Mouse (Mus musculus) forebrain, embryonic 11.5 days (tissue): ENCODE measurements around the gene Btnl4. TPM values are rescaled to one million over a fixed set of nuclear protein-coding genes. Genes with fewer than 3 reads are reported as not detected.
"Not testable (repeated sequence)": the region's sequence is repeated elsewhere in the genome, so short reads cannot be mapped to it uniquely, and the experiment has no call there.

ENCODE experiments used
- ATAC-seq: fragments of 200-750 bp; cut with Nextera tagmentation; replicated peaks from 2 replicates; pipeline ENCODE4 v1.8.0; 2017; ENCODE audit warnings: moderate TSS enrichment; ENCODE audit not compliant: low FRiP score
- DNase-seq: peaks from one replicate; pipeline ENCODE4 v3.0.0-alpha.2; 2017; ENCODE audit warnings: low spot score
- H3K27ac ChIP-seq: fragments of 300-500 bp; sonication (generic); 2 replicates; pipeline ENCODE4 v1.5.1; 2014; ENCODE audit warnings: low read depth, low read length
- H3K27me3 ChIP-seq: fragments of 300-500 bp; sonication (generic); 2 replicates; pipeline ENCODE4 v1.6.1; 2014; ENCODE audit warnings: mild to moderate bottlenecking, low read length, mixed read lengths; ENCODE audit not compliant: control insufficient read depth, insufficient read depth
- H3K36me3 ChIP-seq: fragments of 300-500 bp; sonication (generic); 2 replicates; pipeline ENCODE4 v1.6.1; 2014; ENCODE audit warnings: mild to moderate bottlenecking, low read length, moderate library complexity, mixed read lengths; ENCODE audit not compliant: control insufficient read depth, insufficient read depth
- H3K4me1 ChIP-seq: fragments of 300-500 bp; sonication (generic); replicated peaks from 2 replicates; pipeline ENCODE4 v1.6.1; 2014; ENCODE audit warnings: low read length, mixed read lengths; ENCODE audit not compliant: control insufficient read depth, insufficient read depth
- H3K4me2 ChIP-seq: fragments of 300-500 bp; sonication (generic); 2 replicates; pipeline ENCODE4 v1.6.1; 2014; ENCODE audit warnings: low read depth, mild to moderate bottlenecking, low read length, moderate library complexity, mixed read lengths; ENCODE audit not compliant: severe bottlenecking
- H3K4me3 ChIP-seq: fragments of 300-500 bp; sonication (generic); 2 replicates; pipeline ENCODE4 v1.5.1; 2014; ENCODE audit warnings: low read depth, low read length
- H3K9ac ChIP-seq: fragments of 300-500 bp; sonication (generic); 2 replicates; pipeline ENCODE4 v1.6.1; 2014; ENCODE audit warnings: low read length
- H3K9me3 ChIP-seq: fragments of 300-500 bp; sonication (generic); 2 replicates; pipeline ENCODE4 v1.6.1; 2016; ENCODE audit warnings: low read length, mixed read lengths; ENCODE audit not compliant: control insufficient read depth
- WGBS: fragments of 180-500 bp; shearing (Covaris S2); extraction: QIAGEN DNeasy Blood & Tissue Kit; methylation state at CpG from one replicate; pipeline ENCODE4 v1.1.7; 2014; 5-methylcytosine and 5-hydroxymethylcytosine counted together
- polyA plus RNA-seq: library from polyadenylated mRNA; unstranded; fragments of >200 nt; fragmentation: Nextera tagmentation; extraction: Ambion mirVana; gene quantifications from 2 replicates; pipeline ENCODE4 v1.2.1, GENCODE M21; 2014

Btnl4 gene
- polyA plus RNA-seq, 1 experiment from 2014 or later = not detected

- H3K27me3 ChIP-seq = not testable (repeated sequence)
- WGBS = 88% methylated on average over 3 of the region's 3 CpGs
Observed at GRCm38 (mm10) chr17:34497319-34497718, 20.2 kb upstream of the Btnl4 start.

GRCm38 (mm10) chr17:34496539-34496938 lies 19.4 kb upstream of the Btnl4 start:
- Histone ChIP-seq H3K27me3 (no peaks in the 10 kb centered on the region), H3K27ac (no peak overlapping the region), H3K9me3 (no peaks in the 10 kb centered on the region), H3K9ac (no peak overlapping the region), H3K4me2 (no peak overlapping the region), H3K4me1 (no peaks in the 10 kb centered on the region), H3K36me3 (no peaks in the 10 kb centered on the region), H3K4me3 (no peak overlapping the region)
- DNase-seq (no peak), ATAC-seq (no peak)
- WGBS = 78% methylated on average over 1 of the region's 2 CpGs

More at GRCm38 (mm10) chr17:34497319-34497718, 20.2 kb upstream of the Btnl4 start:
- H3K9me3 ChIP-seq, H3K9ac ChIP-seq, H3K27ac ChIP-seq, H3K4me3 ChIP-seq, DNase-seq, H3K36me3 ChIP-seq, H3K4me2 ChIP-seq, H3K4me1 ChIP-seq, ATAC-seq: not testable (repeated sequence)

- H3K36me3 ChIP-seq, H3K4me2 ChIP-seq, DNase-seq, H3K27ac ChIP-seq, H3K4me1 ChIP-seq, H3K9ac ChIP-seq, H3K4me3 ChIP-seq, H3K9me3 ChIP-seq, H3K27me3 ChIP-seq, ATAC-seq: not testable (repeated sequence)
- 91% methylated on average over 2 of the region's 2 CpGs for WGBS
Observed at GRCm38 (mm10) chr17:34495156-34495555, 18.0 kb upstream of the Btnl4 start.

- ATAC-seq = no peak
Observed at GRCm38 (mm10) chr17:34492796-34493195, 15.7 kb upstream of the Btnl4 start.

GRCm38 (mm10) chr17:34476427-34476826 lies 691 bp downstream of the Btnl4 start:
- WGBS = 85% methylated on average over 1 of the region's 2 CpGs
- no peak overlapping the region for H3K4me3 ChIP-seq
- H3K36me3 ChIP-seq = no peaks in the 10 kb centered on the region
- no peak overlapping the region for H3K9ac ChIP-seq
- DNase-seq (no peak), ATAC-seq (no peak)
- no peak overlapping the region for H3K27ac ChIP-seq
- no peaks in the 10 kb centered on the region for H3K9me3 ChIP-seq
- H3K4me1 ChIP-seq = no peaks in the 10 kb centered on the region
- H3K27me3 ChIP-seq = no peaks in the 10 kb centered on the region
- no peak overlapping the region for H3K4me2 ChIP-seq

More at GRCm38 (mm10) chr17:34492796-34493195, 15.7 kb upstream of the Btnl4 start:
- Histone ChIP-seq H3K27ac (no peak overlapping the region), H3K4me1 (no peaks in the 10 kb centered on the region), H3K27me3 (no peaks in the 10 kb centered on the region), H3K4me2 (no peak overlapping the region), H3K9me3 (no peaks in the 10 kb centered on the region), H3K4me3 (no peak overlapping the region), H3K36me3 (no peaks in the 10 kb centered on the region), H3K9ac (no peak overlapping the region)
- DNase-seq = no peak

GRCm38 (mm10) chr17:34475060-34475459 lies 2.1 kb downstream of the Btnl4 start:
- DNase-seq = no peak
- no peak overlapping the region for H3K9ac ChIP-seq
- H3K4me1 ChIP-seq = no peaks in the 10 kb centered on the region
- H3K36me3 ChIP-seq = no peaks in the 10 kb centered on the region
- ATAC-seq = no peak
- no peaks in the 10 kb centered on the region for H3K9me3 ChIP-seq
- H3K27me3 ChIP-seq = no peaks in the 10 kb centered on the region
- WGBS = 83% methylated on average over 3 of the region's 3 CpGs
- no peak overlapping the region for H3K27ac ChIP-seq
- H3K4me3 ChIP-seq = no peak overlapping the region
- no peak overlapping the region for H3K4me2 ChIP-seq

GRCm38 (mm10) chr17:34470491-34470890 lies 6.6 kb downstream of the Btnl4 start:
- 96% methylated on average over 2 of the region's 2 CpGs for WGBS
- Histone ChIP-seq H3K36me3 (no peaks in the 10 kb centered on the region), H3K4me3 (no peak overlapping the region), H3K4me1 (no peaks in the 10 kb centered on the region), H3K27ac (no peak overlapping the region), H3K9ac (no peak overlapping the region), H3K9me3 (no peaks in the 10 kb centered on the region), H3K4me2 (no peak overlapping the region), H3K27me3 (no peaks in the 10 kb centered on the region)
- DNase-seq = no peak
- ATAC-seq = no peak

- H3K27ac ChIP-seq, DNase-seq, H3K27me3 ChIP-seq, H3K9me3 ChIP-seq, H3K36me3 ChIP-seq, H3K4me2 ChIP-seq, H3K4me3 ChIP-seq, H3K4me1 ChIP-seq, H3K9ac ChIP-seq, ATAC-seq: not testable (repeated sequence)
Observed at GRCm38 (mm10) chr17:34465906-34466305, 11.2 kb downstream of the Btnl4 start.

GRCm38 (mm10) chr17:34459255-34459654 lies 17.9 kb downstream of the Btnl4 start:
- Histone ChIP-seq H3K27me3 (no peaks in the 10 kb centered on the region), H3K4me3 (no peak overlapping the region), H3K27ac (no peak overlapping the region), H3K9ac (no peak overlapping the region), H3K4me2 (no peak overlapping the region), H3K9me3 (no peaks in the 10 kb centered on the region), H3K4me1 (no peaks in the 10 kb centered on the region), H3K36me3 (no peaks in the 10 kb centered on the region)
- 84% methylated on average over 3 of the region's 3 CpGs for WGBS
- ATAC-seq (no peak), DNase-seq (no peak)
